Mouse (Mus musculus) embryo, embryonic 10.5 days (tissue): ENCODE measurements at regions not wholly inside any gene's neighbourhood (a gene's known extent, or its start where the extent isn't known, plus 50 kb on each side); places are given as distances from the start of the nearest gene placed in this dataset.
A peak's percentile ranks its signal among the peaks of the same experiment; 100 is the strongest.
"Not testable (repeated sequence)": the region's sequence is repeated elsewhere in the genome, so short reads cannot be mapped to it uniquely, and the experiment has no call there.

Experiments
- DNase-seq: peaks from one replicate; pipeline ENCODE4 v3.0.0-alpha.2; 2015; ENCODE audit warnings: low spot score

- DNase-seq = peak; percentile 18
These were observed 233.2 kb upstream of the Anxa10 start for GRCm38 (mm10) chr8:62356185-62356584.

- DNase-seq = not testable (repeated sequence)
These were observed 221.0 kb upstream of the Anxa10 start for GRCm38 (mm10) chr8:62343931-62344330.
